Mouse (Mus musculus) cortical plate, adult 2 months (tissue): ENCODE results near the gene Erich6b. TPM values are rescaled to one million over a fixed set of nuclear protein-coding genes. Genes with fewer than 3 reads are reported as not detected.
A peak's percentile ranks its signal among the peaks of the same experiment; 100 is the strongest.

ENCODE experiments used
- H3K27ac ChIP-seq: fragments of 200-500 bp; 2 replicates; pipeline ENCODE4 v1.5.1; 2012; ENCODE audit warnings: low read length, control low read depth, inconsistent platforms; ENCODE audit not compliant: insufficient read depth
- H3K4me1 ChIP-seq: fragments of 200-500 bp; 2 replicates; pipeline ENCODE4 v1.6.1; 2011; ENCODE audit warnings: low read length; ENCODE audit not compliant: control insufficient read depth, insufficient read depth
- H3K4me3 ChIP-seq: fragments of 200-500 bp; 2 replicates; pipeline ENCODE4 v1.5.1; 2011; ENCODE audit warnings: mild to moderate bottlenecking, low read length, control low read depth; ENCODE audit not compliant: insufficient read depth
- CTCF ChIP-seq: fragments of 200-500 bp; IDR thresholded peaks from 2 replicates; pipeline ENCODE4 v1.5.1; 2011; ENCODE audit warnings: mild to moderate bottlenecking, control low read depth, low read length; ENCODE audit not compliant: insufficient read depth; ENCODE audit errors: extremely low read depth
- POLR2A ChIP-seq: fragments of 200-500 bp; IDR thresholded peaks from 2 replicates; pipeline ENCODE4 v1.6.1; 2011; ENCODE audit warnings: mild to moderate bottlenecking, low read length, control low read depth; ENCODE audit not compliant: insufficient read depth; ENCODE audit errors: extremely low read depth
- polyA plus RNA-seq: library from polyadenylated mRNA; depleted of rRNA; stranded (reverse); fragments of >200 nt; gene quantifications from 2 replicates; pipeline ENCODE4 v1.2.3, GENCODE M21; 2012

The Erich6b gene
- polyA plus RNA-seq, 1 experiment: not detected

DNA sequence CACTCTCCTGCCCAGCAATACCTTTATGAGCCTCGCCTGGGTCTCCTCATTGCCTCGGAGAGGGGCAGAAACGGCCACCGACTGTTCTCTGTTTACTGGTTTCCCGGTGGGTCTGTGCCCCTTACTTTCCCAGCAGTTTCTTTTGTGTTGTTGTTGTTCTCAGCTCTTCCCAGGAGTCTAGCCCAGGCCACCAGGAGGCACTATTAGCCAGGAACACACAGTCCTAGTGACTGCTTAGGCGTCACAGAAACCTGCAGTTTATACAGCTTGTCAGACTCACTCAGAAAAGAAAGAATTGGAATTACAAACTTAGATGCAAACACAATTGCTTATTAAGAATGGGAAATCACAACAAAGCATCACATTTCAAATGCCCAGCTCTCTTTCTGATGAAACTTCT lies 690 bp upstream of the Erich6b start:
- TF ChIP-seq CTCF: peak; percentile 60
- no peak for TF ChIP-seq POLR2A

DNA sequence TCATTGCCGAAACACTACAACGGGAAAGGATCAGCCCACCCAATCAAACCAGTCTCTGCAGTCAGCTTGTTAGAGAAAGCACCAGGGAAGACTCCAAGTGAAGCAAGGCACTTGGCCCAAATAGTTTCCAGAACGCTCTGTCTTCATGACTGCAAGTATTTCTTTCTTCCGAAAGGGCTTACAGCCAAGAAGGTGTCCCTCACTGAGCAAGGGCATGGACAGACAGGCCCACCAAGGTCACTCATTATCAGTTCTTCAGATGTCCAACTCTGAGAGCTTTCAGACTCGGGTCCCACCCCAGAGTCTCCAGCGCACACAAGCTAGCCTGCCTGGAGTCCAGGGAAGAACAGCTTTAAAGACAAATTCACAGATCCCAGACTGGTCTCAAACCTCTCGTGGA lies 3.4 kb downstream of the Erich6b start:
- no peaks in the 10 kb centered on the region for H3K4me1 ChIP-seq
- H3K27ac ChIP-seq: no peak overlapping the region
- no peak for TF ChIP-seq POLR2A
- no peak for TF ChIP-seq CTCF
- no peak overlapping the region for H3K4me3 ChIP-seq

More for the DNA sequence above, 690 bp upstream of the Erich6b start:
- Histone ChIP-seq H3K4me1 (no peaks in the 10 kb centered on the region), H3K27ac (no peak overlapping the region), H3K4me3 (no peak overlapping the region)

DNA sequence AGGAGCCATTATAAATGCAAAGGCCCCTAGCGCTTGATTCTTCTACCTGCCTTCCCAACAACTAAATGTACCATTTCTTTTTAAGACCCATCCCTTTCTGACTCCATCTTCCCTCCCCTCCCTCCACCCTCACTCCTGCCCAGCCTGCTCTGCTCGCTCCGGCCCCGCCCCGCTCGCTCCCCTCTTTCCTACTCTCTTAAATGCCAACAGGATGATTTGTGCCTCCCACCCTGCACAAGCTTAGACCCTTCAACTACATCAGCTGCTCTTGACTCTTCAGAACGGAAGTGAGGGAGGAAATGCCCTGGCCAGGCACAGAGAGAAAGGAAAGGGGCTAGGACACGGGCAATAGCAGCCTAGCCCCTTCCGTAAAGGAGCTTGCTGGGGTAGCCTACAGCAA lies 4.0 kb downstream of the Erich6b start:
- H3K27ac ChIP-seq: no peak overlapping the region
- H3K4me3 ChIP-seq: no peak overlapping the region
- H3K4me1 ChIP-seq: no peaks in the 10 kb centered on the region
- TF ChIP-seq POLR2A: no peak
- TF ChIP-seq CTCF: no peak

DNA sequence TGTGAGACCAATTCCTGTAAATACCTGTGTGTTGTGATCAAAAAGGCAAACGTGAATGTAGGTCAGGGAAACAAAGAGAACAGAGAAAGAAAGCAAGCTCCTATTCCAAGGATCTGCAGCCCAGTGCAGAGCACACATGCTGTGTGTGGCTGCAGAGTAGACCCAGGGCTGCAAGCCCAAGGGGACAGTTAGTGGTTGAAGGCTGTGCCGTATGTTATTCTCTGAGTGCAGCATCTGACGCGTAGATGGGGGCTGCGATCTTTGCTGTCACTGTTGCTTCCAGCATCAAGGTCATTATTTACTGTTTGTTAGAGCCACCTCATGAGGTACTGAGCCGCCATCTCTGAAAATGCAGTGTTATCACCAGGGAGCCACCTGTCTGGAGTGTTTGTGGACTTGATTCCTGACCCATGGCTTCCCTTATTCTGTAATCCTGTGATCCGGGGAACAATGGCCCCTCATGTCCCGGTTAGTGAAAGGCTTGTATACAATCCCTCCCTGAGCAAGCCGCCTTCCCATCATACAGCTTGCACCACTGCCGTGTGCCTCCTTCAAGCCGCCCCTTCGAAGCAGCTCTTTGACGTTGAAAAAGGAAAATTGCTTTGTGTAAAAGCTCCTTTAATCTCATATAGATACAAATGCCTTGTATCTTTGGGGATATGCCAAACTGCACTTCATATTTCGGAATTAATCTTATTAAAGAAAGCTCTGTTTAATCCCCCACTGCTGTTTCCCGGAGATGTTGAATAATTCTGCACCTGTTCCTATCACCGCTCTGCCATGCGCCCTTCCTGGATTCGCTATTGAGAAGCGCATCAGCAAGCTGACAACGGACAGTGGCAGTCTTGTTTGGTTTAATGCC lies 5.1 kb downstream of the Erich6b start:
- TF ChIP-seq CTCF (no peak), POLR2A (no peak)
- H3K4me3 ChIP-seq: no peak overlapping the region
- H3K4me1 ChIP-seq: no peaks in the 10 kb centered on the region
- no peak overlapping the region for H3K27ac ChIP-seq

DNA sequence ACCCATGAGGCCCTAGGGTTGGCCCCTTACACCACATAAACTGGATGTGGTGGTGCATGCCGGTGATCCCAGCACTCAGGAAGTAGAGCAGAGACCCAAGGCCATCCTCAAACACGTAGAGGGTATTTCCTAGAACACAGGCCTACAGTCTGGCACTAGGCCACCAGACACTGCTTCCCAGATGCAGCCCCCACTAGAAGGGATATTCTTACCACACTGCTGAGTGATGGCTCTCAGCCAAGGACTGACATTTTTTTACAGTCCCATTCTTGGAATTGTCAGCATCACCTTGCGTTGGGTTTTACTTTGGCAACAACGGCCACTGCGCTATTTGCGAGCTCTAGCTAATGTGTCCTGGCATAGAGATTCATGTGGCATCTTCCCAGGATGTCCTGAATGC lies 18.9 kb downstream of the Erich6b start:
- no peak overlapping the region for H3K4me3 ChIP-seq
- no peak overlapping the region for H3K27ac ChIP-seq
- TF ChIP-seq POLR2A: no peak
- TF ChIP-seq CTCF: no peak
- no peaks in the 10 kb centered on the region for H3K4me1 ChIP-seq

DNA sequence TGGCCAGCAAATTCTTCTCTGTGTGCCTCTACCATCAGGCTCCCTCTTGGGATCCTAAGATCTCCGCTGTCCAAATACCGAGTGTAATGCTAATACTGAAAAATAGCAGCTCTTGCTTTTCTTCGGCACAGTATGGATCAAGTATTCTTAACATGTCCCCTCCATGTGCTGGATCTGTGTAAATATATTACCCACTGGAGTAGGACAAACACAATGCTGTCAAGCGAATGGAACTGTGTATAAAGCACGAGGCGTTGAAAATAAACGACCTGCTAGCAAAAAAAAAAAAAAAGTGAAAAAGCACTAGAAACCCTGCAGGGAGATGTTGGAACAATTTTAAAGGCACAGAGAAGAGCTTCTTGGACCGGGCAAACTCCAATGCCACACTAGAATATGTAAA lies 19.5 kb downstream of the Erich6b start:
- Histone ChIP-seq H3K27ac (no peak overlapping the region), H3K4me1 (no peaks in the 10 kb centered on the region), H3K4me3 (no peak overlapping the region)
- no peak for TF ChIP-seq CTCF
- no peak for TF ChIP-seq POLR2A

DNA sequence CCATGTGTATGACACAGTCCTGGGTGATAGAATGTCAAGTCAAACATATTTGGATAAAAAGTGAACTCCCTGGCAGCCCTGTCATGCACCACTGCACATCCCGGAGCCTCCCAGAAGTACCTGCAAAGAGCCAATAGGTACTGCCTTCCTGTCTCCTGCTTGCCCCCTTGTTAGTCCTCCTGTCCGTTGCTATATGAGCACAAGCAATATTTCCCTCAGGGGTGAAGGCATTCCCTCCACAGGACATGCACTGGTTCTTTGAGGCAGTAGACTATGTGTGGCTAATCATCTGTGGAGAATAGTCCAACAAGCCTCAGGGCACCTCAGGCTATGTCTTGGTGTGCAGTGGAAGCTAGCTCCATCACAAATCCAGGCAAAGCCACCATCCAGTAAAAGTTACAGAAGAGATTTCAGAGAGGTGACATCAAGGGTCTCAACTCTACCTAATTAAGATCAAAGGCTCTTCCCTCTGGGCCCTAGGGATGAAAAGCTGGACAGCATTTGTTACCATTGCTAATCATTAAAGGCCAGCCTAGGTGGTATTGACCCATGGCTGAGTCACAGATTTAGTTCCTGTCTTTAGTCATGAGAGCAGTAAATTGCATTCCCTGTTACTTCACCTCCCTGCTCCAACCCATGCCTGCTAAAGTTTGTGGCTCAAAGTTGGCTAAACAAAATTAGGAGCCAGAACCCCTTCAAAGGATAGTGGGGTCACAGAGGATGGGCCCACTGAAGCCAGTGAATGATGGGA lies 23.5 kb downstream of the Erich6b start:
- no peak overlapping the region for H3K27ac ChIP-seq
- no peak for TF ChIP-seq CTCF
- TF ChIP-seq POLR2A: no peak
- H3K4me3 ChIP-seq: no peak overlapping the region
- no peaks in the 10 kb centered on the region for H3K4me1 ChIP-seq

DNA sequence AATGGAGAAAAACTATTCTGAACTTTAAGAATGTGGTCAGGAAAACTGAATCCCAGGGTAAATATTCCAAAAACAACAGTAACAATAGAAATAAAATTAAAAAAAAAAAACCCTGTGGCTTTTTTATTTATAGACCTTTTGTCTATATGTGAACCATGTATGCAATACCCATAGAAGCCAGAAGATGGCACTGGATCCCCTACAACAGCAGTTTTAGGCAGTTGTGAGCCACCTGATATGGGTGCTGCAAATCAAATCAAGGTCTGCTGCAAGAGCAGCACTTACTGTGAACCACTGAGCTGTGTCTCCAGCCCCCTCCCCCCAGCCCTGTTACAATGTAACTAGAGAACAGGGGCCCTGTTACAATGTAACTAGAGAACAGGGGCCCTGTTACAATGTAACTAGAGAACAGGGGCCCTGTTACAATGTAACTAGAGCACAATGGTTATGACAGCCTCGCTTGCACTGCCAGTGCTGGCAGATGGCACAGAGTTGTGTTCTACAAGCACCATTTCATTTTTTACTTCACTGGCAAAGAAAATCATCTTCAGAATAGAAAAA lies 27.1 kb downstream of the Erich6b start:
- no peak overlapping the region for H3K4me3 ChIP-seq
- no peaks in the 10 kb centered on the region for H3K4me1 ChIP-seq
- TF ChIP-seq CTCF: no peak
- TF ChIP-seq POLR2A: no peak
- no peak overlapping the region for H3K27ac ChIP-seq

DNA sequence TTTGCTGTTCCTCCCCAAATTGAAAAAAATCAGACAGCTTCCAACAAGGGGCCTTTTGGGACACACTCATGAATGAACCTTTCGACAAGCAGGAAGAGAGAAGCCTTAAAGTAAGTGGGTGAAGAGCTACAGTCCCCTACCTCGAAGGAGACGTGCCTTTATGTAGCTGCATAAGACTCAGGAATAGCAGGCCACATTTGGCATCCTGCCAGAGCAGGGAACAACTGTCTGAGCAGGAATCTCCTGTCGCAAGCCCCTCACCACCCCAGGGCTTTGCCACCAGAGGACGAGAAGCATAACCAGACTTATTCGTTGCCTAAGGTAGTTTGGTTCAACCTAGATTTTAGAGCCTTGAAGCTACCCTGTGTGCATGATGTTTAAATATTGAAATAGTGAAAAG lies 34.3 kb downstream of the Erich6b start:
- Histone ChIP-seq H3K4me3 (no peak overlapping the region), H3K4me1 (no peaks in the 10 kb centered on the region), H3K27ac (no peak overlapping the region)
- TF ChIP-seq POLR2A (no peak), CTCF (no peak)

DNA sequence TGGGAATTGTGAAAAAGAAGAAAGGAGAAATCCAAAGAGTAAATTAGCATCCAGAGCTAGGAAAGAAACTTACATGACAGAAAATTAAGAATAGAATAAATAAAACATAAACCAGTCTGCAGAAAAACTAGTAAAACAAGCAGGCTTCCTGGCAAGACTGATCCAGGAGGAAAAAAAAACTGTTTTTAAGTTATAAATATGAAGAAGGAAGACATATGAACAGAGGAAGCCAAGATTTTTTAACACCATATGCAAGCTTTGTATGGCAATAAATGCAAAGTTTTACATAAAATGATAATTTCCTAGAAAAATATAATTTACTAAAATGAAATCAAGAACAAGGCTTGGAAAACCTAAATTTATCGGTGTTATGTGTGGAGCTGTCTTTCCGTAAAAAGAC lies 48.4 kb downstream of the Erich6b start:
- TF ChIP-seq CTCF (no peak), POLR2A (no peak)
- Histone ChIP-seq H3K4me1 (no peaks in the 10 kb centered on the region), H3K27ac (no peak overlapping the region)

More for the DNA sequence above, 48.4 kb downstream of the Erich6b start:
- H3K4me3 ChIP-seq: no peak overlapping the region
